Mouse (Mus musculus) bone marrow macrophage, adult 2 months (primary cell): ENCODE results near the gene Nfxl1.
"Not testable (repeated sequence)": the region's sequence is repeated elsewhere in the genome, so short reads cannot be mapped to it uniquely, and the experiment has no call there.

ENCODE experiments used
- CTCF ChIP-seq: IDR thresholded peaks from 2 replicates; pipeline ENCODE4 v1.5.1; 2012; ENCODE audit warnings: low read depth, mild to moderate bottlenecking, low read length, moderate library complexity
- POLR2A ChIP-seq: IDR thresholded peaks from 2 replicates; pipeline ENCODE4 v1.6.1; 2012; ENCODE audit warnings: mild to moderate bottlenecking, low read depth, low read length, borderline replicate concordance

DNA sequence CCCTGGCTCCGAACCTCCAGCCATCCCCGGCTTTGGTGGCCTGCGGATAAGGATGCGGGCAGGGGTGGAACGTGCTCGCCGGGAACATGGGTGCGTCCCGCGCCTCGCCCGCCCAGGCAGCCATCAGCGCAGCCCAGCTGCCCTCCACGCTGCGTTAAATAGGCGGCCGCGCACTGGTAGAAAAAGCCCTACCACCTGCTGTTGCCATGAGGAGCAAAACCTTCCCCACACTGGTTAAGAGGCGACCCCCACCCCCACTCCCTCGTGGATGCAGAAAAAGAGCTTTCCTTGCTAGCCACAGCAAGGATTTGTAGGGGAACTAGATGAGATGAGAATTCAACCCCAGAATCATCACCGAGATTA lies 21.5 kb upstream of the Nfxl1 start, which contains the start of gene Zar1:
- not testable (repeated sequence) for TF ChIP-seq POLR2A, CTCF
